Mouse (Mus musculus): ENCODE measurements at regions not wholly inside any gene's neighbourhood (a gene's known extent, or its start where the extent isn't known, plus 50 kb on each side); places are given as distances from the start of the nearest gene placed in this dataset.
A peak's percentile ranks its signal among the peaks of the same experiment; 100 is the strongest.
"Not testable (repeated sequence)": the region's sequence is repeated elsewhere in the genome, so short reads cannot be mapped to it uniquely, and the experiment has no call there.

GRCm38 (mm10) chr8:71802226-71802625 lies 76.7 kb upstream of the Fcho1 start:
- ATAC-seq (ENCODE audit: insufficient number of reproducible peaks, insufficient read depth, low FRiP score, low TSS enrichment, low read depth) = peak; percentile 84
- WGBS = 72% methylated on average over 2 of the region's 2 CpGs
- not testable (repeated sequence) for H3K4me1 ChIP-seq (replicated peaks); H3K27me3 ChIP-seq; H3K4me3 ChIP-seq (replicated peaks); H3K9me3 ChIP-seq; H3K36me3 ChIP-seq; H3K9ac ChIP-seq (replicated peaks); H3K4me2 ChIP-seq; H3K27ac ChIP-seq

DNA sequence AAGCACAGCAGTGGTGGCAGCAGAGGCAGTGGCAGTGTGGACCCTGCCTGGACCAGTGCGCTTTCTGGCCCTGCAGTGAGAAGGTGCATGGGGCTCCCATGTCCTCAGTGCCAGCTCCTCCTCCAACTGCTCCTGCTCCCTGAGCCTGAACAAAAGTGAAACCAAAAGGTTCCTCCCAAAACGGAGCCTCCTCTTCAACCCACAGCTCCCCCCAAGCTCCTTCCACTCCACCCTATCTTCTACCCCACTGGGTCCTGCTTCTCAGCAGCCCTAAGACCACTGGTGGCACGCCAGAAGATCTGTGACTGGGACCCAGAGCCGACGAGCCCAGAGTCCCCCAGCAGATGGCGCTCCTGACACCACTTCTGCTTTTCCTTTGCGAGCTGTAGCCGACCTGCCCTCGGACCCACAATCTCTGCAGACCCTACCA lies 63.5 kb upstream of the Fcho1 start:
- not testable (repeated sequence) for H3K27me3 ChIP-seq; H3K27ac ChIP-seq; H3K4me1 ChIP-seq (replicated peaks); H3K4me2 ChIP-seq; H3K9ac ChIP-seq (replicated peaks); H3K36me3 ChIP-seq; H3K4me3 ChIP-seq (replicated peaks); H3K9me3 ChIP-seq
- 16% methylated on average over 5 of the region's 9 CpGs for whole genome bisulfite sequencing
- peak; percentile 66; the same call in 1 of the 2 replicates for ATAC-seq (ENCODE audit: insufficient number of reproducible peaks, insufficient read depth, low FRiP score, low TSS enrichment, low read depth)

- H3K27ac ChIP-seq; H3K36me3 ChIP-seq; H3K4me1 ChIP-seq (replicated peaks); H3K4me3 ChIP-seq (replicated peaks); H3K4me2 ChIP-seq; H3K9me3 ChIP-seq; H3K9ac ChIP-seq (replicated peaks); H3K27me3 ChIP-seq; ATAC-seq (ENCODE audit: insufficient number of reproducible peaks, insufficient read depth, low FRiP score, low TSS enrichment, low read depth): not testable (repeated sequence)
- WGBS = 92% methylated on average over 9 of the region's 10 CpGs
Observed at GRCm38 (mm10) chr8:71780624-71781023, 55.1 kb upstream of the Fcho1 start.

- not testable (repeated sequence) for H3K9me3 ChIP-seq; H3K4me2 ChIP-seq; H3K27me3 ChIP-seq; H3K36me3 ChIP-seq; ATAC-seq (ENCODE audit: insufficient number of reproducible peaks, insufficient read depth, low FRiP score, low TSS enrichment, low read depth); H3K4me3 ChIP-seq (replicated peaks); H3K4me1 ChIP-seq (replicated peaks); H3K27ac ChIP-seq; H3K9ac ChIP-seq (replicated peaks)
- WGBS = 81% methylated on average over 3 of the region's 4 CpGs
Observed at GRCm38 (mm10) chr8:71779824-71780223, 54.3 kb upstream of the Fcho1 start.

DNA sequence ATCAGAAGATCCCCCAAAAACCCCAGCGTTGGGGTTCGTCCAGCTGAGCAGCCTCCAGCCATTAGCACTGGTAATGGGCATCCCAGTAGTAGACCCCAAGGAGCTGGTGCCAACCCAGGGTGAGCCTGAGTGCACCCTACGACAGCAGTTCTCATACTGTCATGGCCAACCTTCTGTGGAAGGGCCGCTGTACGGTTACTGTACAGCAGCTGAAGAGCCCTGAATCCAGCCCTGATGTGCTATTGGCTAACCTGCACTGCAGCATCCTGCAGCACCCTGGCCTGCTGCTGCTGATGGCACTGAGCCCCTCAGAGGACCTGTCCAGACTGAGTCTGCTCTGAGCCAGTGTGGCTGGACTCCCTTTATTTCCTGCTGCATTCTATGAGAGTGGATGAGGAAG lies 53.9 kb upstream of the Fcho1 start:
- WGBS = 89% methylated on average over 5 of the region's 5 CpGs
- not testable (repeated sequence) for H3K4me2 ChIP-seq; ATAC-seq (ENCODE audit: insufficient number of reproducible peaks, insufficient read depth, low FRiP score, low TSS enrichment, low read depth); H3K4me1 ChIP-seq (replicated peaks); H3K9me3 ChIP-seq; H3K27me3 ChIP-seq; H3K36me3 ChIP-seq; H3K27ac ChIP-seq; H3K9ac ChIP-seq (replicated peaks); H3K4me3 ChIP-seq (replicated peaks)

- Histone ChIP-seq H3K36me3 (no peaks in the 10 kb centered on the region), H3K27me3 (no peaks in the 10 kb centered on the region), H3K4me3 (replicated peaks) (no peak overlapping the region), H3K9me3 (no peaks in the 10 kb centered on the region), H3K9ac (replicated peaks) (no peak overlapping the region), H3K4me2 (no peak overlapping the region), H3K4me1 (replicated peaks) (no peaks in the 10 kb centered on the region), H3K27ac (no peak overlapping the region)
- ATAC-seq (ENCODE audit: insufficient number of reproducible peaks, insufficient read depth, low FRiP score, low TSS enrichment, low read depth) = no peak
- WGBS = 85% methylated on average over 10 of the region's 10 CpGs
Observed at GRCm38 (mm10) chr8:71778916-71779315, 53.4 kb upstream of the Fcho1 start.

Data from limb, embryonic 12.5 days (tissue).